In the genomic region with DNA sequence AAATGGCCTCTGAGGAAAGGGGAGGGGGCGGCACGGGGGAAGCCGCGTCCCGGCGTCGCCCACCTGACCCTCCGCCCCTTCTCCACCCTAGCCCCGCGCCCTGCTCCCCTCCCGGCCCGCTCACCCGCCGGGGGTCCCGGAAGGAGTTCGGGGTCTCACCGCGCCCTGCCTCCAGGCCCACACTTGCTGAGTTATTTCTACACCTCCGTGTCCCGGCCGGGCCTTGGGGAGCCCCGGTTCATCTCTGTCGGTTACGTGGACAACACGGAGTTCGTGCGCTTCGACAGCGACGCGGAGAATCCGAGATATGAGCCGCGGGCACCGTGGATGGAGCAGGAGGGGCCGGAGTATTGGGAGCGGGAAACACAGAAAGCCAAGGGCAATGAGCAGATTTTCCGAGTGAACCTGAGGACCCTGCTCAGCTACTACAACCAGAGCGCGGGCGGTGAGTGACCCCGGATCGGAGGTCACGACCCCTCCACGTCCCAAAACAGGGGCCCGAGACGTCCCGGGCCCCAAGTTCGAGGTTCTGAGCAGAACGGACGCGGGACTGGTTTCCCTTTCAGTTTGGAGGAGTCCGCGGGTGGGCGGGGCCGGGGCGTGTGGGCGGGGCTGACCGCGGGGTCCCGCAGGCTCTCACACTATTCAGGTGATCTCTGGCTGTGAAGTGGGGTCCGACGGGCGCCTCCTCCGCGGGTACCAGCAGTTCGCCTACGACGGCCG, we compare ENCODE assay signal across 8 mouse cellular contexts. TPM values are rescaled to one million over a fixed set of nuclear protein-coding genes. Genes with fewer than 3 reads are reported as not detected.
A peak's percentile ranks its signal among the peaks of the same experiment; 100 is the strongest.
DNase-seq lines count a peak whose midpoint lies in the region; ATAC-seq lines count a peak whose summit lies in the region.

No protein-coding gene starts in this region.

- no peaks in the 10 kb centered on the region for H3K9me3 ChIP-seq in embryonic facial prominence, embryonic 11.5 days (replicated peaks; ENCODE audit: control insufficient read depth, low read length)
- H3K9me3 ChIP-seq in heart, embryonic 14.5 days (ENCODE audit: control insufficient read depth, low read length) = no peaks in the 10 kb centered on the region

- peak overlapping the region; percentile 72 for H3K4me2 ChIP-seq in embryonic facial prominence, embryonic 11.5 days (ENCODE audit: low read depth, low read length)
- H3K4me2 ChIP-seq in heart, embryonic 14.5 days (ENCODE audit: low read length) = peak overlapping the region; percentile 100

- peak; percentile 22 to 26 for DNase-seq in right cerebral cortex, postnatal 10 days (ENCODE audit: low spot score in 2 of 2)
- DNase-seq in right cerebral cortex, adult 18-20 months = no peak
- peak; percentile 27 for DNase-seq in embryonic facial prominence, embryonic 11.5 days (ENCODE audit: low spot score)
- peak; percentile 68 for DNase-seq in kidney, postnatal 10 days
- DNase-seq in spleen, adult 12 weeks (ENCODE audit: low spot score) = peak; percentile 49
- DNase-seq in frontal cortex, postnatal 10 days (ENCODE audit: low spot score in 2 of 2) = no peak

- no peaks in the 10 kb centered on the region for H3K4me1 ChIP-seq in embryonic facial prominence, embryonic 11.5 days (ENCODE audit: control insufficient read depth, insufficient read depth, low read length)
- no peaks in the 10 kb centered on the region for H3K4me1 ChIP-seq in heart, embryonic 14.5 days (ENCODE audit: control insufficient read depth in 2 of 2, insufficient read depth in 2 of 2, low read length in 2 of 2)

- H3K27ac ChIP-seq in embryonic facial prominence, embryonic 11.5 days (replicated peaks; ENCODE audit: low read depth, low read length) = no peak overlapping the region
- no peak overlapping the region for H3K27ac ChIP-seq in heart, embryonic 14.5 days (replicated peaks in 1 of 2; ENCODE audit: control insufficient read depth in 1 of 2, insufficient read depth in 1 of 2, low read depth in 2 of 2, low read length in 2 of 2)
- H3K27ac ChIP-seq in macrophage = peak overlapping the region; percentile 24

- 1% methylated on average over 64 of the region's 70 CpGs for WGBS in embryonic facial prominence, embryonic 11.5 days
- 2% methylated on average over 59 of the region's 70 CpGs for WGBS in heart, embryonic 14.5 days
- WGBS in macrophage (ENCODE audit: missing documents) = 2% methylated on average over 70 of the region's 70 CpGs

- H3K9ac ChIP-seq in embryonic facial prominence, embryonic 11.5 days (replicated peaks; ENCODE audit: low read length) = peak overlapping the region; percentile 35
- H3K9ac ChIP-seq in heart, embryonic 14.5 days (ENCODE audit: low read length) = peak overlapping the region; percentile 78

- H3K36me3 ChIP-seq in embryonic facial prominence, embryonic 11.5 days (replicated peaks; ENCODE audit: control insufficient read depth, insufficient read depth, low read depth, low read length) = no peaks in the 10 kb centered on the region
- H3K36me3 ChIP-seq in heart, embryonic 14.5 days (ENCODE audit: control insufficient read depth, insufficient read depth, low read length) = no peaks in the 10 kb centered on the region
- peaks cover 16% of the 10 kb centered on the region; the same call in 1 of the 2 replicates for H3K36me3 ChIP-seq in macrophage (ENCODE audit: inconsistent target)

- no peaks in the 10 kb centered on the region for H3K27me3 ChIP-seq in embryonic facial prominence, embryonic 11.5 days (ENCODE audit: control insufficient read depth, insufficient read depth, low read length)
- H3K27me3 ChIP-seq in heart, embryonic 14.5 days (ENCODE audit: control insufficient read depth, insufficient read depth, low read length) = no peaks in the 10 kb centered on the region

- H3K4me3 ChIP-seq in embryonic facial prominence, embryonic 11.5 days (ENCODE audit: low read depth, low read length) = peak overlapping the region; percentile 40
- H3K4me3 ChIP-seq in heart, embryonic 14.5 days (ENCODE audit: control insufficient read depth in 1 of 2, insufficient read depth in 1 of 2, low read depth in 1 of 2, low read length in 2 of 2) = peak overlapping the region; percentile 69 to 73
- peak overlapping the region; percentile 80 for H3K4me3 ChIP-seq in macrophage (ENCODE audit: inconsistent target)

- no peaks in the 10 kb centered on the region; the same call in 1 of the 2 replicates for H3K79me2 ChIP-seq in macrophage (ENCODE audit: inconsistent target)

- peak; percentile 67 for ATAC-seq in embryonic facial prominence, embryonic 11.5 days (replicated peaks; ENCODE audit: insufficient number of reproducible peaks, low FRiP score, low TSS enrichment, low read depth)
- ATAC-seq in heart, embryonic 14.5 days (ENCODE audit: insufficient number of reproducible peaks, insufficient read depth, low FRiP score, low read depth) = peak; percentile 42; the same call in 1 of the 2 replicates

RNA-seq across cellular contexts. Expression of a gene that starts 0.5 kb away (rescaled TPM):
- 1.0 and 1.1 TPM in 2 replicates for polyA plus RNA-seq in embryonic facial prominence, embryonic 11.5 days (2014; fragmentation: Nextera tagmentation; extraction: Ambion mirVana)
- polyA plus RNA-seq in heart, embryonic 14.5 days (2014; fragmentation: Nextera tagmentation; extraction: Ambion mirVana) = 1.7 and 2.1 TPM in 2 replicates
- 1,000 to 10,000 TPM in 1 of 26 experiments, 100 to 1,000 TPM in 23, 10 to 100 TPM in 2; 91.9 to 1,014 (median 459) TPM for total RNA-seq in macrophage (2018; cell fraction: chromatin; rRNA removed)
- total RNA-seq in macrophage (2018; cell fraction: cytosol; rRNA removed) = 100 to 1,000 TPM in 23 of 26 experiments, 10 to 100 TPM in 3; 76.5 to 764 (median 319) TPM
- 1,000 to 10,000 TPM in 13 of 26 experiments, 100 to 1,000 TPM in 13; 139 to 1,864 (median 855) TPM for total RNA-seq in macrophage (2018; cell fraction: nucleus; rRNA removed)
- 54.4 to 151 TPM (median 62.1 TPM) in 3 replicates for polyA plus RNA-seq in macrophage (2018)

RNA-seq across cellular contexts. Expression of a gene that starts 37.8 kb away (rescaled TPM):
- 0.69 and 0.86 TPM in 2 replicates for polyA plus RNA-seq in embryonic facial prominence, embryonic 11.5 days (2014; fragmentation: Nextera tagmentation; extraction: Ambion mirVana)
- 1.4 and 1.6 TPM in 2 replicates for polyA plus RNA-seq in heart, embryonic 14.5 days (2014; fragmentation: Nextera tagmentation; extraction: Ambion mirVana)
- not detected for total RNA-seq in macrophage (2018; cell fraction: chromatin; rRNA removed)
- total RNA-seq in macrophage (2018; cell fraction: cytosol; rRNA removed) = not detected
- total RNA-seq in macrophage (2018; cell fraction: nucleus; rRNA removed) = not detected
- not detected in 3 replicates for polyA plus RNA-seq in macrophage (2018)

RNA-seq across cellular contexts. Expression of a gene that starts 44.8 kb away (rescaled TPM):
- polyA plus RNA-seq in embryonic facial prominence, embryonic 11.5 days (2014; fragmentation: Nextera tagmentation; extraction: Ambion mirVana) = 0.74 and 1.0 TPM in 2 replicates
- 0.09 and 0.22 TPM in 2 replicates for polyA plus RNA-seq in heart, embryonic 14.5 days (2014; fragmentation: Nextera tagmentation; extraction: Ambion mirVana)
- 100 to 1,000 TPM in 14 of 26 experiments, 10 to 100 TPM in 9, 1 to 10 TPM in 3; 5.7 to 660 (median 123) TPM for total RNA-seq in macrophage (2018; cell fraction: chromatin; rRNA removed)
- total RNA-seq in macrophage (2018; cell fraction: cytosol; rRNA removed) = 100 to 1,000 TPM in 13 of 26 experiments, 10 to 100 TPM in 7, 1 to 10 TPM in 6; 5.8 to 347 (median 108) TPM
- 100 to 1,000 TPM in 19 of 26 experiments, 10 to 100 TPM in 7; 18.2 to 983 (median 268) TPM for total RNA-seq in macrophage (2018; cell fraction: nucleus; rRNA removed)
- polyA plus RNA-seq in macrophage (2018) = 6.1 to 11.8 TPM (median 9.4 TPM) in 3 replicates

RNA-seq across cellular contexts. Expression of a gene that starts 59.1 kb away (rescaled TPM):
- 8.4 and 8.8 TPM in 2 replicates for polyA plus RNA-seq in embryonic facial prominence, embryonic 11.5 days (2014; fragmentation: Nextera tagmentation; extraction: Ambion mirVana)
- 0.47 and 0.89 TPM in 2 replicates for polyA plus RNA-seq in heart, embryonic 14.5 days (2014; fragmentation: Nextera tagmentation; extraction: Ambion mirVana)
- total RNA-seq in macrophage (2018; cell fraction: chromatin; rRNA removed) = 100 to 1,000 TPM in 19 of 26 experiments, 10 to 100 TPM in 7; 10.2 to 923 (median 182) TPM
- total RNA-seq in macrophage (2018; cell fraction: cytosol; rRNA removed) = 100 to 1,000 TPM in 13 of 26 experiments, 10 to 100 TPM in 12, 1 to 10 TPM in 1; 8.3 to 356 (median 117) TPM
- 100 to 1,000 TPM in 22 of 26 experiments, 10 to 100 TPM in 4; 20.5 to 956 (median 281) TPM for total RNA-seq in macrophage (2018; cell fraction: nucleus; rRNA removed)
- 9.6 to 18.4 TPM (median 13.1 TPM) in 3 replicates for polyA plus RNA-seq in macrophage (2018)

RNA-seq across cellular contexts. Expression of a gene that starts 59.7 kb away (rescaled TPM):
- 0.08 TPM in 1 of 2 replicates, not detected in the other for polyA plus RNA-seq in embryonic facial prominence, embryonic 11.5 days (2014; fragmentation: Nextera tagmentation; extraction: Ambion mirVana)
- 0.08 TPM in 1 of 2 replicates, not detected in the other for polyA plus RNA-seq in heart, embryonic 14.5 days (2014; fragmentation: Nextera tagmentation; extraction: Ambion mirVana)
- total RNA-seq in macrophage (2018; cell fraction: chromatin; rRNA removed) = not detected
- not detected for total RNA-seq in macrophage (2018; cell fraction: cytosol; rRNA removed)
- not detected for total RNA-seq in macrophage (2018; cell fraction: nucleus; rRNA removed)
- polyA plus RNA-seq in macrophage (2018) = not detected in 3 replicates

Comparison
In these comparisons a context has a peak if more than half of its experiments do, and no peak if none do; other contexts are left out.
1. DNase-seq: peak in right cerebral cortex, postnatal 10 days (2 of 2), embryonic facial prominence, embryonic 11.5 days (single experiment), kidney, postnatal 10 days (single experiment) and spleen, adult 12 weeks (single experiment); none in right cerebral cortex, adult 18-20 months (single experiment) and frontal cortex, postnatal 10 days (0 of 2).
2. RNA of a gene that starts 0.5 kb away (polyA plus RNA-seq): 54.4 to 151 TPM in macrophage; 1.7 to 2.1 TPM in heart, embryonic 14.5 days and 1.0 to 1.1 TPM in embryonic facial prominence, embryonic 11.5 days; every median in the first group is over 10 times any median in the second.
3. Peak in every context shown above with its lines, with median percentiles within 50 percentile points of each other: H3K4me3 ChIP-seq.